Mouse (Mus musculus) WW6 (cell line): Measurements from ENCODE around the gene Ahdc1.

Source experiments
- DNase-seq: peaks from one replicate; pipeline ENCODE4 v3.0.0-alpha.2; 2013; ENCODE audit warnings: low read depth, low spot score

Ahdc1 gene

GRCm38 (mm10) chr4:133120833-133121321 is 109.8 kb downstream of the Ahdc1 start:
- DNase-seq = no peak

GRCm38 (mm10) chr4:133121416-133121815 is 110.4 kb downstream of the Ahdc1 start:
- no peak for DNase-seq

- DNase-seq = no peak
Observed at GRCm38 (mm10) chr4:133121974-133122637, 111.0 kb downstream of the Ahdc1 start.

- no peak for DNase-seq
Observed at GRCm38 (mm10) chr4:133127079-133127478, 116.0 kb downstream of the Ahdc1 start.
